ENCODE assay signal across 16 mouse cellular contexts in genomic region chr4:142545871-142546270, GRCm38 (mm10).
"Had no signal": no experiment of that assay in that cellular context is flagged by ENCODE, and none has a peak within 500 bp of the region (broad histone marks: within the 10 kb centered on the region; RNA-seq: fewer than 3 reads in every experiment).

No protein-coding gene starts in this region.

- DNase-seq: cerebellum, adult 9-10 months; cerebellum, adult 9-11 months; cerebellum, postnatal 10 days; cerebellum, postnatal 14 days; cerebellum, postnatal 25 days; cerebellum, postnatal 36 days; embryo, embryonic 11 days; forebrain, postnatal 0 days; gastrocnemius, adult 2 months; gastrocnemius, postnatal 10 days; gastrocnemius, postnatal 14 days; gastrocnemius, postnatal 25 days; gastrocnemius, postnatal 36 days; heart, adult 11 months; heart, adult 18-20 months; heart, adult 2 months had no signal
